Mouse (Mus musculus): ENCODE data around the gene Hsf2bp. TPM values are rescaled to one million over a fixed set of nuclear protein-coding genes. Genes with fewer than 3 reads are reported as not detected.

Gene Hsf2bp
- total RNA-seq, 2 experiments from 2014 or later = not detected

Other genes with a start within 250 kb of the Hsf2bp start
- gene Sik1, start 180.5 kb downstream of the Hsf2bp start, total RNA-seq (2015; ENCODE audit: low replicate concordance) = 1.5 and 4.2 TPM in 2 replicates
- gene Sik1, start 180.5 kb downstream of the Hsf2bp start, total RNA-seq (2017; ENCODE audit: low replicate concordance) = 2.8 and 3.5 TPM in 2 replicates
- gene Rrp1b, start 249 bp downstream of the Hsf2bp start, total RNA-seq (2015; ENCODE audit: low replicate concordance) = 6.3 and 13.1 TPM in 2 replicates
- gene Rrp1b, start 249 bp downstream of the Hsf2bp start, total RNA-seq (2017; ENCODE audit: low replicate concordance) = 5.2 and 5.4 TPM in 2 replicates
- gene Notch3, start 130.5 kb upstream of the Hsf2bp start, total RNA-seq (2015; ENCODE audit: low replicate concordance) = not detected in 2 replicates
- 0.09 and 0.14 TPM in 2 replicates for gene Notch3, start 130.5 kb upstream of the Hsf2bp start, total RNA-seq (2017; ENCODE audit: low replicate concordance)
- 1.9 TPM in 1 of 2 replicates, not detected in the other for gene Ephx3, start 153.2 kb upstream of the Hsf2bp start, total RNA-seq (2015; ENCODE audit: low replicate concordance)
- gene Ephx3, start 153.2 kb upstream of the Hsf2bp start, total RNA-seq (2017; ENCODE audit: low replicate concordance) = 0.68 TPM in 1 of 2 replicates, not detected in the other
- gene Brd4, start 248.4 kb upstream of the Hsf2bp start, total RNA-seq (2015; ENCODE audit: low replicate concordance) = 110 and 125 TPM in 2 replicates
- gene Brd4, start 248.4 kb upstream of the Hsf2bp start, total RNA-seq (2017; ENCODE audit: low replicate concordance) = 106 TPM in 2 replicates